Mouse (Mus musculus) thymus, postnatal 4 days (tissue): ENCODE measurements at regions not wholly inside any gene's neighbourhood (a gene's known extent, or its start where the extent isn't known, plus 50 kb on each side); places are given as distances from the start of the nearest gene placed in this dataset.

Experiments
- DNase-seq: peaks from one replicate; pipeline ENCODE4 v3.0.0; 2021

- no peak for DNase-seq
These were observed 74.5 kb upstream of the Zfp618 start for GRCm38 (mm10) chr4:62890588-62891580.

GRCm38 (mm10) chr4:62912891-62913290 lies 52.5 kb upstream of the Zfp618 start:
- DNase-seq = no peak
